Mouse (Mus musculus) ES-E14 (cell line): ENCODE data around the gene Sept5.

ENCODE experiments used
- CHD2 ChIP-seq: IDR thresholded peaks from 2 replicates; pipeline ENCODE4 v1.6.1; 2014; ENCODE audit warnings: mild to moderate bottlenecking, low read depth, low read length, inconsistent platforms
- HCFC1 ChIP-seq: IDR thresholded peaks from 2 replicates; pipeline ENCODE4 v1.6.1; 2012; ENCODE audit warnings: low read length, inconsistent platforms, borderline replicate concordance; ENCODE audit not compliant: insufficient read depth
- ZC3H11A ChIP-seq: IDR thresholded peaks from 2 replicates; pipeline ENCODE4 v1.6.1; 2012; ENCODE audit warnings: low read depth, mild to moderate bottlenecking, inconsistent platforms, low read length, borderline replicate concordance

DNA sequence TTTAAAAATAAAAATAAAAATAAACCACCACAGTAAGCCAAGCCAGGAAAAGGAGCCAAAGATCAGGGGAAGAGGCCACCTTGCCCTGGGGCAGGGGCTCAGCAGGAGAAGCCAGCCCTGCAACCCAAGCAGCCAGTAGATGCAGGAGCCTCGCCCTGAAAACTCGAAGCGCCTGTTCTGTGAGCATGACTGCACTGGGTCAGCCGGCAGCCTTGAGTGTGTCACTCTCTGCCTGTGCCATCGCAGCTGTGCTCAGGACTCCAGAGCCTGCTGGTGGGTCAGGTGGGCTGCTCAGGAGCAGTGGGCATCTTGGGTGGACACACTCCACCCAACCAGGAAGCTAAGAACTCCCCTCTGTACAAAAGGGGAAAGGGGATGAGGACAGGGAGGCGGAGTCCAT lies 15.6 kb upstream of the Sept5 start:
- TF ChIP-seq HCFC1 (no peak), ZC3H11A (no peak), CHD2 (no peak)
